Mouse (Mus musculus): ENCODE results near the gene Gm12355. TPM values are rescaled to one million over a fixed set of nuclear protein-coding genes. Genes with fewer than 3 reads are reported as not detected.
A peak's percentile ranks its signal among the peaks of the same experiment; 100 is the strongest.
"Not testable (repeated sequence)": the region's sequence is repeated elsewhere in the genome, so short reads cannot be mapped to it uniquely, and the experiment has no call there.

The Gm12355 gene
- total and polyA plus RNA-seq, 3 experiments: 1.3 to 3.4 TPM; not detected in 1

- H3K4me3 ChIP-seq (ENCODE audit: low read depth, low read length): no peak overlapping the region
- DNase-seq (ENCODE audit: low spot score): no peak
- TF ChIP-seq TAL1 (conservative IDR thresholded peaks at IDR 0.05; ENCODE audit: low read depth, low read length) (no peak), GATA1 (IDR thresholded peaks at IDR 0.05; ENCODE audit: borderline replicate concordance, low read length) (no peak), GATA2 (IDR thresholded peaks at IDR 0.05; ENCODE audit: borderline replicate concordance, low read depth, low read length) (no peak), CTCF (IDR thresholded peaks at IDR 0.05; ENCODE audit: low read depth, low read length) (no peak), POLR2AphosphoS5 (IDR thresholded peaks at IDR 0.05; ENCODE audit: insufficient replicate concordance, low read depth, low read length) (no peak)
- H3K4me1 ChIP-seq (ENCODE audit: insufficient read depth, low read depth, low read length): peaks cover 4% of the 10 kb centered on the region; the same call in 1 of the 2 replicates
- H3K9me3 ChIP-seq (replicated peaks): 0 out of 2 replicates have a peak, but pooled peaks cover 2% of the 10 kb centered on the region
- peaks cover 22% of the 10 kb centered on the region for H3K27me3 ChIP-seq (ENCODE audit: insufficient read depth, low read length)
- ATAC-seq (ENCODE audit: extremely low read depth, insufficient number of reproducible peaks, low FRiP score, poor library complexity, severe bottlenecking): no peak
- H3K36me3 ChIP-seq (replicated peaks): no peaks in the 10 kb centered on the region
Observed at GRCm38 (mm10) chr11:98640091-98640490, 14.6 kb upstream of the Gm12355 start.

GRCm38 (mm10) chr11:98637501-98637900, 12.0 kb upstream of the Gm12355 start:
- Histone ChIP-seq H3K4me3 (ENCODE audit: low read depth, low read length) (no peak overlapping the region), H3K27me3 (ENCODE audit: insufficient read depth, low read length) (peaks cover 26% of the 10 kb centered on the region), H3K4me1 (ENCODE audit: insufficient read depth, low read depth, low read length) (peaks cover 4% of the 10 kb centered on the region; the same call in 1 of the 2 replicates), H3K36me3 (replicated peaks) (no peaks in the 10 kb centered on the region), H3K9me3 (replicated peaks) (0 out of 2 replicates have a peak, but pooled peaks cover 2% of the 10 kb centered on the region)
- no peak for DNase-seq (ENCODE audit: low spot score)
- no peak for ATAC-seq (ENCODE audit: extremely low read depth, insufficient number of reproducible peaks, low FRiP score, poor library complexity, severe bottlenecking)
- TF ChIP-seq POLR2AphosphoS5 (IDR thresholded peaks at IDR 0.05; ENCODE audit: insufficient replicate concordance, low read depth, low read length) (no peak), GATA2 (IDR thresholded peaks at IDR 0.05; ENCODE audit: borderline replicate concordance, low read depth, low read length) (no peak), CTCF (IDR thresholded peaks at IDR 0.05; ENCODE audit: low read depth, low read length) (no peak), TAL1 (conservative IDR thresholded peaks at IDR 0.05; ENCODE audit: low read depth, low read length) (no peak), GATA1 (IDR thresholded peaks at IDR 0.05; ENCODE audit: borderline replicate concordance, low read length) (no peak)

GRCm38 (mm10) chr11:98635312-98635970, 10.0 kb upstream of the Gm12355 start:
- H3K27me3 ChIP-seq (ENCODE audit: insufficient read depth, low read length): peaks cover 17% of the 10 kb centered on the region
- ATAC-seq (ENCODE audit: extremely low read depth, insufficient number of reproducible peaks, low FRiP score, poor library complexity, severe bottlenecking): 0 out of 2 replicates have a peak, but pooled peaks have one; percentile 49
- not testable (repeated sequence) for H3K9me3 ChIP-seq (replicated peaks); DNase-seq (ENCODE audit: low spot score); H3K36me3 ChIP-seq (replicated peaks); H3K4me1 ChIP-seq (ENCODE audit: insufficient read depth, low read depth, low read length); H3K4me3 ChIP-seq (ENCODE audit: low read depth, low read length)
- peak; percentile 16; the same call in 1 of the 2 replicates for TF ChIP-seq CTCF (IDR thresholded peaks at IDR 0.05; ENCODE audit: low read depth, low read length)

- Histone ChIP-seq H3K27me3 (ENCODE audit: insufficient read depth, low read length) (peaks cover 29% of the 10 kb centered on the region), H3K36me3 (replicated peaks) (no peaks in the 10 kb centered on the region), H3K4me3 (ENCODE audit: low read depth, low read length) (no peak overlapping the region), H3K4me1 (ENCODE audit: insufficient read depth, low read depth, low read length) (peaks cover 4% of the 10 kb centered on the region; the same call in 1 of the 2 replicates), H3K9me3 (replicated peaks) (no peaks in the 10 kb centered on the region)
- ATAC-seq (ENCODE audit: extremely low read depth, insufficient number of reproducible peaks, low FRiP score, poor library complexity, severe bottlenecking) (no peak), DNase-seq (ENCODE audit: low spot score) (no peak)
- no peak for TF ChIP-seq GATA2 (IDR thresholded peaks at IDR 0.05; ENCODE audit: borderline replicate concordance, low read depth, low read length)
- TF ChIP-seq POLR2AphosphoS5 (IDR thresholded peaks at IDR 0.05; ENCODE audit: insufficient replicate concordance, low read depth, low read length): no peak
- TF ChIP-seq TAL1 (conservative IDR thresholded peaks at IDR 0.05; ENCODE audit: low read depth, low read length): no peak
- TF ChIP-seq CTCF (IDR thresholded peaks at IDR 0.05; ENCODE audit: low read depth, low read length): no peak
- TF ChIP-seq GATA1 (IDR thresholded peaks at IDR 0.05; ENCODE audit: borderline replicate concordance, low read length): no peak
Observed at GRCm38 (mm10) chr11:98630646-98631045, 5.2 kb upstream of the Gm12355 start.

- peaks cover 31% of the 10 kb centered on the region for H3K27me3 ChIP-seq (ENCODE audit: insufficient read depth, low read length)
- no peak for DNase-seq (ENCODE audit: low spot score)
- no peaks in the 10 kb centered on the region for H3K9me3 ChIP-seq (replicated peaks)
- H3K4me3 ChIP-seq (ENCODE audit: low read depth, low read length): no peak overlapping the region
- H3K4me1 ChIP-seq (ENCODE audit: insufficient read depth, low read depth, low read length): peaks cover 4% of the 10 kb centered on the region; the same call in 1 of the 2 replicates
- TF ChIP-seq POLR2AphosphoS5 (IDR thresholded peaks at IDR 0.05; ENCODE audit: insufficient replicate concordance, low read depth, low read length) (no peak), TAL1 (conservative IDR thresholded peaks at IDR 0.05; ENCODE audit: low read depth, low read length) (no peak), GATA2 (IDR thresholded peaks at IDR 0.05; ENCODE audit: borderline replicate concordance, low read depth, low read length) (no peak), GATA1 (IDR thresholded peaks at IDR 0.05; ENCODE audit: borderline replicate concordance, low read length) (no peak), CTCF (IDR thresholded peaks at IDR 0.05; ENCODE audit: low read depth, low read length) (no peak)
- H3K36me3 ChIP-seq (replicated peaks): no peaks in the 10 kb centered on the region
- no peak for ATAC-seq (ENCODE audit: extremely low read depth, insufficient number of reproducible peaks, low FRiP score, poor library complexity, severe bottlenecking)
Observed at GRCm38 (mm10) chr11:98628706-98629105, 3.2 kb upstream of the Gm12355 start.

- not testable (repeated sequence) for ATAC-seq (ENCODE audit: extremely low read depth, insufficient number of reproducible peaks, low FRiP score, poor library complexity, severe bottlenecking); H3K9me3 ChIP-seq (replicated peaks); DNase-seq (ENCODE audit: low spot score); H3K4me3 ChIP-seq (ENCODE audit: low read depth, low read length); H3K36me3 ChIP-seq (replicated peaks); H3K4me1 ChIP-seq (ENCODE audit: insufficient read depth, low read depth, low read length)
- peaks cover 12% of the 10 kb centered on the region for H3K27me3 ChIP-seq (ENCODE audit: insufficient read depth, low read length)
Observed at GRCm38 (mm10) chr11:98624381-98624780, 1.1 kb downstream of the Gm12355 start.

- not testable (repeated sequence) for H3K9me3 ChIP-seq (replicated peaks); ATAC-seq (ENCODE audit: extremely low read depth, insufficient number of reproducible peaks, low FRiP score, poor library complexity, severe bottlenecking); DNase-seq (ENCODE audit: low spot score); H3K27me3 ChIP-seq (ENCODE audit: insufficient read depth, low read length); H3K4me3 ChIP-seq (ENCODE audit: low read depth, low read length); H3K36me3 ChIP-seq (replicated peaks); H3K4me1 ChIP-seq (ENCODE audit: insufficient read depth, low read depth, low read length)
Observed at GRCm38 (mm10) chr11:98623981-98624380, 1.5 kb downstream of the Gm12355 start.

Measured in G1E (cell line).